Mouse (Mus musculus) MEL (cell line): Measurements from ENCODE around the gene Sirt3. TPM values are rescaled to one million over a fixed set of nuclear protein-coding genes. Genes with fewer than 3 reads are reported as not detected.

Source experiments
- DNase-seq: peaks from one replicate; pipeline ENCODE4 v3.0.0; 2011; ENCODE audit warnings: low read depth, low spot score
- H3K27ac ChIP-seq: 2 replicates; pipeline ENCODE4 v1.5.1; 2012; ENCODE audit warnings: low read depth, mild to moderate bottlenecking, control low read depth, low read length, moderate library complexity; ENCODE audit not compliant: control insufficient read depth
- H3K27me3 ChIP-seq, 2 experiments: fragments of 150-350 bp in 1 of 2; sonication (generic) in 1 of 2; 2 replicates each; pipeline ENCODE4 v1.6.1; 2012; ENCODE audit warnings: low read length in 2 of 2, mild to moderate bottlenecking in 2 of 2, improper control_type of control experiment in 1 of 2, moderate library complexity in 1 of 2; ENCODE audit not compliant: insufficient read depth in 2 of 2, control insufficient read depth in 1 of 2
- H3K36me3 ChIP-seq, 2 experiments: 2 replicates each; pipeline ENCODE4 v1.6.1; 2012 to 2014; ENCODE audit warnings: low read length in 2 of 2, improper control_type of control experiment in 1 of 2, inconsistent platforms in 1 of 2, mild to moderate bottlenecking in 1 of 2; ENCODE audit not compliant: insufficient read depth in 2 of 2, control insufficient read depth in 1 of 2
- H3K4me1 ChIP-seq, 2 experiments: fragments of 150-350 bp in 1 of 2; sonication (generic) in 1 of 2; 2 replicates each; pipeline ENCODE4 v1.6.1; 2012; ENCODE audit warnings: low read length in 2 of 2, improper control_type of control experiment in 1 of 2, mild to moderate bottlenecking in 1 of 2; ENCODE audit not compliant: insufficient read depth in 2 of 2, control insufficient read depth in 1 of 2
- H3K4me3 ChIP-seq, 2 experiments: fragments of 150-350 bp in 1 of 2; sonication (generic) in 1 of 2; 2 replicates each; pipeline ENCODE4 v1.5.1; 2012; ENCODE audit warnings: low read depth in 2 of 2, low read length in 2 of 2, mild to moderate bottlenecking in 2 of 2, moderate library complexity in 2 of 2, control low read depth in 1 of 2, improper control_type of control experiment in 1 of 2; ENCODE audit not compliant: control insufficient read depth in 1 of 2, insufficient read depth in 1 of 2
- H3K79me2 ChIP-seq: 2 replicates; pipeline ENCODE4 v1.6.1; 2012; ENCODE audit warnings: mild to moderate bottlenecking, low read length, moderate library complexity; ENCODE audit not compliant: control insufficient read depth, poor library complexity, insufficient read depth
- H3K9ac ChIP-seq: 2 replicates; pipeline ENCODE4 v1.6.1; 2012; ENCODE audit warnings: low read depth, mild to moderate bottlenecking, control low read depth, low read length, moderate library complexity; ENCODE audit not compliant: control insufficient read depth, poor library complexity, severe bottlenecking
- H3K9me3 ChIP-seq: fragments of 150-350 bp; sonication (generic); replicated peaks from 2 replicates; pipeline ENCODE4 v1.6.1; 2012; ENCODE audit warnings: mild to moderate bottlenecking, low read length, improper control_type of control experiment, moderate library complexity; ENCODE audit not compliant: insufficient read depth
- BHLHE40 ChIP-seq: IDR thresholded peaks from 2 replicates; pipeline ENCODE4 v1.6.1; 2012; ENCODE audit warnings: low read depth, mild to moderate bottlenecking, inconsistent platforms, low read length, improper control_type of control experiment, borderline replicate concordance
- CHD2 ChIP-seq: IDR thresholded peaks from 2 replicates; pipeline ENCODE4 v1.6.1; 2011; ENCODE audit warnings: low read length, improper control_type of control experiment
- CTCF ChIP-seq, 3 experiments: IDR thresholded peaks in 2 of 3; conservative IDR thresholded peaks in 1 of 3; 2 replicates each; pipeline ENCODE4 v1.5.1; 2011 to 2012; ENCODE audit warnings: low read length in 3 of 3, low read depth in 2 of 3, mild to moderate bottlenecking in 2 of 3, improper control_type of control experiment in 1 of 3, inconsistent platforms in 1 of 3, mixed read lengths in 1 of 3, moderate library complexity in 1 of 3; ENCODE audit not compliant: control insufficient read depth in 1 of 3, insufficient read depth in 1 of 3, poor library complexity in 1 of 3, severe bottlenecking in 1 of 3
- ELF1 ChIP-seq: IDR thresholded peaks from 2 replicates; pipeline ENCODE4 v1.6.1; 2014; ENCODE audit warnings: low read depth, mild to moderate bottlenecking, inconsistent platforms, low read length, improper control_type of control experiment, moderate library complexity
- ETS1 ChIP-seq: IDR thresholded peaks from 2 replicates; pipeline ENCODE4 v1.6.1; 2012; ENCODE audit warnings: low read depth, mild to moderate bottlenecking, inconsistent platforms, low read length, improper control_type of control experiment, moderate library complexity
- GABPA ChIP-seq: IDR thresholded peaks from 2 replicates; pipeline ENCODE4 v1.6.1; 2012; ENCODE audit warnings: low read depth, mild to moderate bottlenecking, inconsistent platforms, low read length, improper control_type of control experiment, moderate library complexity
- JUND ChIP-seq: IDR thresholded peaks from 2 replicates; pipeline ENCODE4 v1.6.1; 2011; ENCODE audit warnings: low read depth, mild to moderate bottlenecking, improper control_type of control experiment, low read length
- KAT2A ChIP-seq: conservative IDR thresholded peaks from 2 replicates; pipeline ENCODE4 v1.6.1; 2012; ENCODE audit warnings: low read depth, low read length, improper control_type of control experiment, inconsistent platforms
- MAFK ChIP-seq: IDR thresholded peaks from 2 replicates; pipeline ENCODE4 v1.6.1; 2011; ENCODE audit warnings: low read depth, mild to moderate bottlenecking, low read length, improper control_type of control experiment, borderline replicate concordance
- MAX ChIP-seq: IDR thresholded peaks from 2 replicates; pipeline ENCODE4 v1.6.1; 2011; ENCODE audit warnings: low read length, improper control_type of control experiment
- MAZ ChIP-seq: IDR thresholded peaks from 2 replicates; pipeline ENCODE4 v1.6.1; 2012; ENCODE audit warnings: low read depth, mild to moderate bottlenecking, inconsistent platforms, low read length, improper control_type of control experiment
- MXI1 ChIP-seq: IDR thresholded peaks from 2 replicates; pipeline ENCODE4 v1.6.1; 2011; ENCODE audit warnings: mild to moderate bottlenecking, low read depth, low read length, improper control_type of control experiment
- MYB ChIP-seq: IDR thresholded peaks from 2 replicates; pipeline ENCODE4 v1.6.1; 2011; ENCODE audit warnings: mild to moderate bottlenecking, low read depth, low read length, improper control_type of control experiment
- MYC ChIP-seq: IDR thresholded peaks from 2 replicates; pipeline ENCODE4 v1.6.1; 2011; ENCODE audit warnings: low read depth, mild to moderate bottlenecking, low read length, improper control_type of control experiment, moderate library complexity
- NELFE ChIP-seq: IDR thresholded peaks from 2 replicates; pipeline ENCODE4 v1.6.1; 2011; ENCODE audit warnings: low read depth, low read length, improper control_type of control experiment
- NRF1 ChIP-seq: IDR thresholded peaks from 2 replicates; pipeline ENCODE4 v1.6.1; 2014; ENCODE audit warnings: low read depth, mild to moderate bottlenecking, inconsistent platforms, low read length, improper control_type of control experiment, moderate library complexity; ENCODE audit not compliant: poor library complexity, insufficient read depth, severe bottlenecking
- POLR2AphosphoS5 ChIP-seq: IDR thresholded peaks from 2 replicates; pipeline ENCODE4 v1.6.1; 2012; ENCODE audit warnings: low read depth, borderline replicate concordance, mild to moderate bottlenecking, inconsistent platforms, low read length, moderate library complexity, mixed read lengths
- RAD21 ChIP-seq: IDR thresholded peaks from 2 replicates; pipeline ENCODE4 v1.6.1; 2011; ENCODE audit warnings: mild to moderate bottlenecking, low read depth, low read length, improper control_type of control experiment
- SIN3A ChIP-seq: IDR thresholded peaks from 2 replicates; pipeline ENCODE4 v1.6.1; 2012; ENCODE audit warnings: low read length, improper control_type of control experiment, inconsistent platforms
- TAL1 ChIP-seq: IDR thresholded peaks from 2 replicates; pipeline ENCODE4 v1.6.1; 2012; ENCODE audit warnings: mild to moderate bottlenecking, inconsistent platforms, low read length, moderate library complexity, mixed read lengths
- TBP ChIP-seq: IDR thresholded peaks from 2 replicates; pipeline ENCODE4 v1.8.0; 2011; ENCODE audit warnings: low read depth, low read length, improper control_type of control experiment
- TCF12 ChIP-seq: IDR thresholded peaks from 2 replicates; pipeline ENCODE4 v1.6.1; 2014; ENCODE audit warnings: low read depth, mild to moderate bottlenecking, inconsistent platforms, low read length, improper control_type of control experiment, moderate library complexity
- UBTF ChIP-seq: IDR thresholded peaks from 2 replicates; pipeline ENCODE4 v1.6.1; 2012; ENCODE audit warnings: low read depth, mild to moderate bottlenecking, inconsistent platforms, low read length, improper control_type of control experiment, moderate library complexity, borderline replicate concordance; ENCODE audit not compliant: insufficient read depth
- ZKSCAN1 ChIP-seq: IDR thresholded peaks from 2 replicates; pipeline ENCODE4 v1.6.1; 2012; ENCODE audit warnings: low read depth, mild to moderate bottlenecking, inconsistent platforms, low read length, improper control_type of control experiment, moderate library complexity
- ZMIZ1 ChIP-seq: IDR thresholded peaks from 2 replicates; pipeline ENCODE4 v1.6.1; 2012; ENCODE audit warnings: low read depth, mild to moderate bottlenecking, inconsistent platforms, low read length, improper control_type of control experiment, moderate library complexity
- ZNF384 ChIP-seq: IDR thresholded peaks from 2 replicates; pipeline ENCODE4 v1.6.1; 2012; ENCODE audit warnings: low read depth, mild to moderate bottlenecking, inconsistent platforms, low read length, improper control_type of control experiment
- polyA plus RNA-seq, 2 experiments: library from polyadenylated mRNA; stranded (reverse) in 1 of 2; unstranded in 1 of 2; fragments of >175 nt in 1 of 2; fragments of >200 nt in 1 of 2; gene quantifications; 2 replicates each; pipeline versions ENCODE4 v1.2.1 to v1.2.4; 2012; ENCODE audit warnings: low replicate concordance in 2 of 2, low read depth in 1 of 2; ENCODE audit not compliant: insufficient read length in 2 of 2, insufficient read depth in 1 of 2, missing spikeins in 1 of 2
- total RNA-seq: library from RNA; depleted of rRNA; stranded (reverse); fragments of 300-350 nt; gene quantifications from 2 replicates; pipeline ENCODE4 v1.2.3, GENCODE M21; 2012

Gene Sirt3
- total and polyA plus RNA-seq, 3 experiments = 16.1 to 19.5 TPM; not detected in 1

GRCm38 (mm10) chr7:140914031-140914690 is 32.1 kb upstream of the Sirt3 start:
- H3K9ac ChIP-seq = no peak overlapping the region
- peaks cover 0 to 7% of the 10 kb centered on the region in 2 experiments; a peak in 1 of 4 replicates for H3K4me1 ChIP-seq
- no peak for DNase-seq
- no peak overlapping the region for H3K27ac ChIP-seq
- peaks cover 0 to 5% of the 10 kb centered on the region in 2 experiments; a peak in 1 of 4 replicates for H3K27me3 ChIP-seq
- peaks cover 0 to 3% of the 10 kb centered on the region in 2 experiments; a peak in 1 of 4 replicates for H3K36me3 ChIP-seq
- H3K9me3 ChIP-seq = no peaks in the 10 kb centered on the region
- H3K4me3 ChIP-seq = no peak overlapping the region
- TF ChIP-seq MYB = no peak
- TF ChIP-seq MXI1 = no peak
- no peak for TF ChIP-seq CHD2
- no peak for TF ChIP-seq ZMIZ1
- no peak for TF ChIP-seq ETS1
- no peak for TF ChIP-seq ZKSCAN1
- TF ChIP-seq ZNF384 = no peak
- TF ChIP-seq ELF1 = no peak
- TF ChIP-seq MAFK = no peak
- no peak for TF ChIP-seq RAD21
- TF ChIP-seq NRF1 = no peak
- H3K79me2 ChIP-seq = no peaks in the 10 kb centered on the region

DNA sequence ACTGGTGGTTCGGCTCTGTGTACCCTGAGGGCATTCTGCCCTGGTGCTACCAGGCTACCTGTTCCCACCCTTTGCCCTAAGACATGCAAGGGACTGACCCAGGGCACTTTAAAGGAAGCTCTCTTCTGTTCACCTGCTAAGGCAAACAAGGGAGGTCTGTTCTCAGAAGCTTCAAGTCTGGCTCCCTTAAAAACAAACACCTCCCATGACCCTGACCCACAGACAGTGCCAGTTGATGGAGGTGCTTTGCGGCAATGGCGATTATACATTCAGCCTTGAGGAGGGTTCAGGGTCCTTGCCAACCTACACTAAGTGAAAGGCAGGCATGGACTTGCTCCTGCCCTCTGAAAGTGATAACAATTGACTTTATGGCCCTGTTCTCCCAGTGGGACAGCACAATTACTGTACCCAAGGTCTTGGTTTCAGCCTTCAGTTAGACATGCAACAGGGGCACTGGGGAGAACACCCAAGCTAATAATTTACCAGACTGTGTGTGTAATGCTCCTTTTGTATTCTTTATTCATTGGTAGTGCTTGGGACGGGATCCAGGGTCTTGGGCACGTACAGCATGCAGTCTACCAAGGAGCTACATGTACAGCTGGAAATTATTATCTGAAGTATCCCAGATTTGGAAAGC is 30.9 kb upstream of the Sirt3 start:
- no peaks in the 10 kb centered on the region for H3K79me2 ChIP-seq
- no peaks in the 10 kb centered on the region for H3K9me3 ChIP-seq
- no peak overlapping the region for H3K27ac ChIP-seq
- peaks cover 0 to 5% of the 10 kb centered on the region in 2 experiments; a peak in 1 of 4 replicates for H3K27me3 ChIP-seq
- DNase-seq = no peak
- H3K4me1 ChIP-seq = no peaks in the 10 kb centered on the region
- TF ChIP-seq POLR2AphosphoS5 = no peak
- no peak for TF ChIP-seq ELF1
- TF ChIP-seq UBTF = no peak
- no peak for TF ChIP-seq SIN3A
- TF ChIP-seq TAL1 = no peak
- no peak for TF ChIP-seq BHLHE40
- no peak for TF ChIP-seq NRF1
- no peak for TF ChIP-seq NELFE
- no peak for TF ChIP-seq TBP
- no peak for TF ChIP-seq GABPA
- TF ChIP-seq CHD2 = no peak
- no peak for TF ChIP-seq MAX
- TF ChIP-seq KAT2A = no peak
- TF ChIP-seq ZNF384 = no peak
- no peak for TF ChIP-seq CTCF (IDR thresholded peaks at IDR 0.05 in 2 of 3, conservative IDR thresholded peaks at IDR 0.05 in 1 of 3; ENCODE audit: control insufficient read depth in 1 of 3, insufficient read depth in 1 of 3, low read depth in 2 of 3, low read length in 3 of 3, poor library complexity in 1 of 3, severe bottlenecking in 1 of 3)
- no peak for TF ChIP-seq MYC
- no peak for TF ChIP-seq MAZ
- TF ChIP-seq TCF12 = no peak
- TF ChIP-seq JUND = no peak
- TF ChIP-seq, all 39 proteins: peak for 0
- H3K9ac ChIP-seq = no peak overlapping the region
- H3K4me3 ChIP-seq = no peak overlapping the region
- H3K36me3 ChIP-seq = 0 out of 4 replicates have a peak, but pooled peaks cover 0 to 2% of the 10 kb centered on the region in 2 experiments
